Mouse (Mus musculus) left cerebral cortex, postnatal 25 days (tissue): ENCODE data around the gene Copz2. TPM values are rescaled to one million over a fixed set of nuclear protein-coding genes. Genes with fewer than 3 reads are reported as not detected.

Experiments used
- DNase-seq, 2 experiments: peaks; one replicate each; pipeline ENCODE4 v3.0.0; 2022; ENCODE audit warnings: low spot score in 2 of 2, mixed read lengths in 1 of 2
- intact Hi-C: fragments of 180-260 bp; cut with DNase I; formaldehyde crosslinking; loops from one replicate; pipeline ENCODE4 v1.15.1; 2025
- total RNA-seq, 2 experiments: library from RNA; stranded (reverse); gene quantifications; 2 replicates each; pipeline ENCODE4 v1.2.3; 2021

Gene Copz2
- total RNA-seq, 2 experiments from 2014 or later: 3.8 to 6.0 TPM

DNA sequence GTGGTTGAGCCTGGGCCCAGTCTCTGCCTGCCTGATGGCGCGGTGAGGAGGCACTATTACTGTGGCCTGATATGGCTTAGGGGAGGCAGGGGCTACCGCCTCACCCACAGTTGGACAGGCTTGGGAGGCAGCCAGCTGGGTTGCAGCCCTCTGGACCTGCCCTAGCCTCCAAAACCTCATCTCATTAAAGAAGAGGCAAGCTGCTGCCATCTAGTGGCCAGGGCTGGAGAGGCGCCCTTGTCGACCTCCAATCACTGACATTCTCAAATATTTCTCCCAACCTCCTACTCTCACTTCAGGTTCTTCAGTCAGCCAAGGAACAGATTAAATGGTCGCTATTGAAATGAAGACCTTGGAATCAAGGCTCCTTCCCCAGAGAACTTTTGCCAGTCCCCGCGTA is 10.9 kb downstream of the Copz2 start:
- peak; percentile 58 to 74 for DNase-seq
- intact Hi-C loops: loop anchor here (2.0 to 5.0 kb wide), 4 partner anchors 36 to 308 kb away; partner anchors contain the start of gene Cbx1

DNA sequence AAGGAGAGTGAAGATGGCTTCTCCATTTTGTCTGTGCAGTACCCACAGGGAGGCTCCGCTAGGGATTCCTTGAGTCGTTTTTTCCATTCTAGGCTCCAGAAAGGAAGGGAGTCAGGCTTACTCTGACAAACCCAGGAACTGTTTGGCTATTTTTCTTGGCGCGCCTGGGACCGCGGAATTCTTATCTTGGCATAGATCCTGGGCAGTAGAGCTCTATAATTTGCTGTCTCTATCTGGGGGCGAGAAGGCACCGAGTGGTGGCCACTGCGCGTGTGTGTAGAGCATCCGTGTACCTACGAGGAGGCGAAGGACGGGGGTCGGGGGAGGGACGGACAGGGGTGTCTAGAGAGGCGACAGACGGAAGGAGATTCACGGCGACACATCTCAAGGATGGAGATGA is 11.8 kb downstream of the Copz2 start:
- DNase-seq: peak in 1 of 2 experiments; percentile 60
- intact Hi-C loops: loop anchor here (1.0 to 5.0 kb wide), 5 partner anchors 37 to 309 kb away; partner anchors contain the start of genes Cbx1 and Snx11

DNA sequence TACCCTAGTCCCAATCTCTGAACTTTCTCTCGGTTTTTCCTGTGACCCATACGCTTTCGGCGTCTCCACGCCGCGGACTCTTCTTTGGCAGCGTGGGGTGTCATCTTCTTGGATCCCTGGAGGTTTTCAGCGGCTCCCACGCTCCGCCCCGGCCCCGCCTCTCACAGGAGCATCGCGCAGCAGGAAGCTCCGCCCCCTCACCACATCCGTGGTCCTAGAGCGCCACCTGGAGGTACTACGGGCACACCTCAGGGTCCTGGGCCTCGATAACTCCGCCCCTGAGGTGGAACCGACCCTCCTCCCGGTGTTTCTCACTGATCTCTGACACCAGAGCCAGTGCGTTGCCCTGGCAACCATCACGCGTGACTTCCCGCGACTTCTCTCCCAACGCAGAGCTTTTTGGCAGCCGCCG is 12.2 kb downstream of the Copz2 start:
- intact Hi-C loops: loop anchor here (1.0 to 5.0 kb wide), 6 partner anchors 37 to 583 kb away; partner anchors contain the start of genes Cbx1 and Snx11
- peak; percentile 93 to 95 for DNase-seq

DNA sequence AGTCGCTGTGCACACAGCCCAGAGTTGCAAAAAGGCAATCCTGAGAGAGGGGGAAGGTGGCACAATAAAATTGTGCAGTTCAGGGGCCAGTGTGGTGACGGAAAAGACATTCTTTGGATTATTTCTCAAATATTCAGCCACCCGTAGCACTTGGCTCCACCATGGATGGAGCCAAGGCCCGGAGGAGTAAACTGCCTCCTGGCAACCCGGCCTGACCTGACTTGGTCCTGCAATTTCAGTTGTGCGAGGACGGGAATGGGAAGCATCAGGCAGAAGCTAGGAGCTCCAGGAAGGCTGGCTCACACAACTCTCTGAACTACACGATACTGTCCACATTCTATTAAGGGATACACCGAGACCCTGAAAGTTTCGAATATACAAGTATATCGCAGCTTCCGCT is 12.9 kb downstream of the Copz2 start:
- intact Hi-C loops: loop anchor here (2.0 to 5.0 kb wide), 2 partner anchors 310 to 584 kb away; no protein-coding TSS in a partner anchor
- DNase-seq: no peak

DNA sequence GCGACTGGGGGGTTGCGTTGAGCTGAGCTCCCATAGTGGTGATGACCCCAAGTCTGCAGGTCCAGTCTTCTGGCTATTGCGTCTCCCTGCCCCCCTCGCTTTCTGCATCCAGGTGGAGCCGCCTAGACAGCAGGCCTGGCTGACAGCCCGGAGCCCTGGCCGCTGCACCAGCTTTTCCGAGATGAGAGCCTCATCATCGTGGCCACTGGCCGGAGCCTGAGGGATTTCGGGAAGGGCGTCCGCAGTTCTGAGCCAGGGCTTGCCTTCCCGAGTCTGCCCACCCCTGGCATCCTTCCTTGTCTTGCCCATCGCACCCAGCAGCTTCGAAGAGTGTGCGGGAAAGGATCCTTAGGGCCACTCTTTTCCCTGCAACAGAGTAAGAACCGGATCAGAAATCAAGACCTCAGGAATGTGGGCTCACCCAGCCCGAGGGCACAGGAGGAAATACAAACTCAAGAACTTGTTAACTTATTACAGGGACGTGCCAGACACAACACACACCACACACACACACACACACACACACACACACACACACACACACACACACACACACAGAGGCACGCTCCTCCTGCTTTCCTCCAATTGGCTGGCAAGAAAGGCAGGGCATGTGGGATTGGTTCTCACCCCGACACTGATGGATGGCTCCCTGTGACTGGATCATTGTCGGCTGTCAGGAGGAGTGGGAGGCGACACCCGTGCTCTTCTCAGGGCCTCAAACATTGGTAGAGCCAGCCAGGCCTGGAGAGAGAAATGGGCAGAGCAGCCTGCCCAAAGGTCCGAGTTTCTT is 13.7 kb downstream of the Copz2 start:
- intact Hi-C loops: loop anchor here (2.0 to 5.0 kb wide), 2 partner anchors 311 to 585 kb away; no protein-coding TSS in a partner anchor
- peak in 1 of 2 experiments; percentile 38 for DNase-seq

DNA sequence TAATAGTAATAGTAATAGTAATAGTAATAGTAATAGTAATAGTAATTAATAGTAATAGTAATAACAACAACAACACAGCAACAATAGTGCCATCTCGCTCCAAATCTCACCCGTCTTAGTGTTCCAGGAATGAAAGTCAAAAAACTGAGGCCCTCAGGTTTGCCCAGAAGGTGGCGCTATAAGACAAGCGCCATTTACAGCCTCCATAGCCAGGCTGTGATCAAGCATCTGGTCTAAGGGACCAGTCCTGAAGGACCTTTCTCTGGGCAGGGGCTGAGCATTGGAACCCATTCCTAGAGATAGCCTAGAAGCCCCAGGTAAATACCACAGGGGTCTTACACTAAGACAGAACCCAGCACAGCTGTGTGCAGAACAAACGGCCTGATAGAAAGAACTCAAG is 17.5 kb downstream of the Copz2 start:
- intact Hi-C loops: loop anchor here (1.0 to 5.0 kb wide), 2 partner anchors 43 to 95 kb away; no protein-coding TSS in a partner anchor
- peak; percentile 72 to 77 for DNase-seq

DNA sequence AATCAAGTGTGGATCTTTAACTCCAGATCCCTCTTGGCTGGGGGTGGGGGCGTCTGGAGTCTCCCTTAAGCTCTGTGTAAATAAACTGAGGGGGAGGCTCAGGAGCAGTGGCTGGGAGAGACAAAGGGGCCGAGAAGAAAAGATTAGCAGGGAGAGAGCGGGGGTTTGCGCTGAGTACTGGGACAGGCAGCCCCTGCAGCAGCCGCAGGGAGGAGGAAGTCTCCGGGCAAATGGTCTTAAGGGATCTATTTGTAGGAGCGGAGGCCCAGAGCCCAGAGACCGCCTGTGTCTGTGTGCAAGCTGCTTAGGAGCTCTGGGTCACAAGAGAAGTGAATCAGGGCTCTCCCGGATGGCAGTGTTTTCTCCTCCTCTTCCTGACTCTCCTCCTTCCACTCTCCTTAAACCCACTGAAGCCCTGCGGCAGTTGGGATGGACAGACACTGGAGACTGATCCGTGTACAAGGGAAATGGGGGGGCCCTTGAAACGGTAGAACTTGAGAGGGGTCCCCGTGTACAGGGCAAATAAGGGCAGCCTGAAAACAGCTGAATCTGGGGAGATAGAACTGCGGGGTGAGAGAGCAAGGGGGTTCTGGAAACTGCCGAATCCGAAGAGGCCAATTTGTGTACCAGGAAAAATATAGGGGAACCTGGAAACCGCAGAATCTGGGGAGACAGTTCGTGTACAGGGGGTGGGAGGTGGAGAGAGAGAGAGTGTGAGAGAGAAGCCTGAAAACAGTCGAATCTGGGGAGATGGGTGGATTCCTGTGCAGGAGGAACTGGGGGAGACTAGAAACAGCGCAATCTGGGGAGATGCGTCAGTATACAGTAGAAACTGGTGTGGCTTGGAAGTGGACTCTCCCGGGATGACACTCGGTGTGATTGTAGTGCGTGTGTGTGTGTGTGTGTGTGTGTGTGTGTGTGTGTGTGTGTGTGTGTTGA is 23.0 kb downstream of the Copz2 start:
- intact Hi-C loops: no loop called here
- DNase-seq: peak in 1 of 2 experiments; percentile 43

DNA sequence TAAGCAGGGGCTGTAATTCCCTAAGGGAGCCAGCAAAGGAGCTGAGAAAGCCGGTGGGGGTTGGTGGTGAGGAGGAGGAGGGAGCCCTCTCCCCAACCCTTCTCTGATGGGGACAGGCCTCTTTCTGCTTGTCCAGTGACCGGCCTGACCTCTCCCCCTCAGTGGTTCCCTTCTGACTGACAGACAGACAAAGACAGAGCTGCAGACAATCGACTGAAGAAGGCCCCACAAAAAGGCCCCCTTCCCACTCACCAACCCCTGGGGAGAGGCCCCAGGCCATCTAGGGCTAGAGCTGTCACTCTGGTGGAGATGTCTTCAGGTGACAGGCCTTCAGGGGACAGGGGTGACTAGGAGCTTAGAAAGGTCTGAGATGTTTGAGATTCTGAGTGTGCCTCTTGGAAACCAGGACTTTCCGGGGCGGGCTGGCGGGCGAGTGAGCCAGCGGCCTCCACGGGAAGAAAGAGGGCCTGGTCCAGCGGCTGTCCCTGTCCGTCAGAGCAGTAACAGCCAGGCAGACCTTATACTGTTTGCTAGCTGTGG is 24.0 kb downstream of the Copz2 start:
- DNase-seq: no peak
- intact Hi-C loops: no loop called here

DNA sequence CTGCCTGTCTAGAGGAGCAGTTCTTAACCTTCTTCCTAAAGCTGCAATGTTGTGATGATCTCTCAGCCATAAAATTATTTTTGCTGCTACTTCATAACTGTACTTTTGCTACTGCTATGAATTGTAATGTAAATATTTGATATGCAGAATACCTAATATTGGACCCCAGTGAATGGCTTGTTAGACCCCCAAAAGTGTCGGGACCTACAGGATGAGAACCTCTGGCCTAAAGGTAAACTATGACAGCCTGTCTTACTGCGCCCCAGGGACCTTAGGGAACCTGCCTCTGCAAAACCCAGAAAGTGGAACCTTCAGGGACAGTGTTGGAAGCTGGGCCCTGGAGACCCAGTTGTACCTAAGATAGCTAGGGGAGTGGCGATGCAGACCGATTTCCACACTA is 25.6 kb downstream of the Copz2 start:
- no peak for DNase-seq
- intact Hi-C loops: no loop called here

DNA sequence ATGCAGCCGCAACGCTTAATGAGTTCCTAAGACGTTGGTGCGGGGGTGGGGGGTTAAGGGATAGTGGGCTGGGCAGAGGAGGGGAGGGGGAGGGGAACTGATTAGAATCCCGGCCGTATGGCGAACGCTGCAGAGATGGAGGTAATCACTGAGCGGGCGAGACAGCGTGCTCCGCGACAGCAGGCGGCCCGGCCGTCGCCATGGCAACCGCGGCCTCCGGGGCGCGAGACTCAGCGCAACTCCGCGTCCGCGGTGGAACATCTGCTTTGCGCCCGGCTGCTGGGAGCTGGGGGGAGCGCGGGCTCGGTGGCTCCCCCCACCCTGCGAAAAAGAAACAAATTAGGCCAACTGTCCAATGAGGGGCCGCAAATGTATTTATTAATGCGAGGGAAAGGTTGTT is 26.1 kb downstream of the Copz2 start:
- intact Hi-C loops: no loop called here
- peak; percentile 87 to 90 for DNase-seq

DNA sequence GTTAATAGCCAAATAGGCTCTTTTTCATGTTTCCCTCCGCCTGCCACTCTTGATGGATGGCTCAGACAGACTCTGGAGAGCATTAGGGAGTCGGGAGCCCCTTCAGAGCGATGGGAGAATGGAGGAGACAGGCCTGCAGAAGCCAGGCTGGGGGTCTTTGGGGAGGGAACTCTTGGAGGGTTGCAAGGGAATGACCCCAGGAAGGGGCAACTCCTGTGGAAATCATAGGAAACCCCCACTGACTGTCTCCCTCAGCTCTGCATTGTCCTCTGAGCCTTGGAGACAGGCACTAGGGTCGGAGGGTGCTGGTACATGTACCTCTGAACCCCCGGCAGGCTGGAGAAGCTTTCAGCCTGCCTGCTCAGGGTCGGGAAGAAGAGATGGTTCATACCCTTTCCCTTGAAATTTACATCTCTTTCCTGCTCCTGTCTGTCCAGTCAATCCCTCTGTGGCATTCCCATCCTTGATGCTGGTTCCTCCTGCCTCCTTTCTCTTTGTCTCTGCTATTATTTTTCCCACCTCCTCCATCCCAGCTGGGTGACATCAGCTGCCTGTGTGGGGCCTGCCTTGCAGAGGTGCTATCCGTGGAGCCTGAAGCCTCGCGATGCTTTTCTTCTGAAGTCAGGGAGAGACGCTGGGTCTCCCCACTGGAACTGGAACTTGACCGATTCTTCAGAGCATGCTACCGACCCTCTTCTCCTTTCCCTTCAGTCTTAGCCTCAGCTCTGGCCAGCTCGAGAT is 26.8 kb downstream of the Copz2 start:
- DNase-seq: peak in 1 of 2 experiments; percentile 33
- intact Hi-C loops: no loop called here

DNA sequence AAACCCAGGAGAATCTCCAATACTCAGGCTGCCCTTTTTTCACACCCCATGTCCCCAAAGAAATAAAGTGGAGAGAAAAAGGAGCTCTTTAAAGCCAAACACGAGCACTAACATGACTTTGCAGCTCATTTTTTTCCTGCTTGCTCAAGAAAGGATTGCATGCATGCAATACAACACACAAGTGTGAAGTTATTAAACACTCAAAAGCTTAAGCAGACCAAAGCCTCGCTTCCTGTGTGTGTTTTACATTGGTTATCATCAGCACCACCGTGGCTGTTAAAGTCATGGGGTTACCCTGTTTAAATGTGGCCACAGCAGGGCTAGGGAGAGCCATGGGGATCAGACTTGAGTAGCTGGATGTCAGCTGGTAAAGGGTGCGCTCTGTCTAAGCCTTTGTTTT is 27.4 kb downstream of the Copz2 start:
- intact Hi-C loops: no loop called here
- DNase-seq: no peak

DNA sequence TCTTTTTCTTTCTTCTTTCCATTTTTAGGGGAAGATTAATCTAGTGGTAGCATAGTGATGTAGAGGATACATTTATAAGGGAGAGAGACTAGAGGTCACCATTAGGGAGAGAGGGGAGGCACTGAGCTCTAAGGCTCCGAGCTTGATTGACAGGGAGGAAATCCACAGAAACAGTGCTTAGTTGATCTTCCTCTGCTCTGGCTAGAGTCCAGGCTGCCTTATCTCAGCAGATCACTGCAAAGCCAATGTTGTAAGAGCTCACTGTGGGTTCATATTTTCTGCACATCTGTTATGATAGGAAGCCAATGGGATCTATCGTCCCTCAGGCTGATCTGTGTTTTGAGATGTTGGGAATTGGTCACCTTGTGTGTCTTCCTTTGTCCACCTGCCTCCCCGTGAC is 29.0 kb downstream of the Copz2 start:
- intact Hi-C loops: no loop called here
- DNase-seq: no peak

DNA sequence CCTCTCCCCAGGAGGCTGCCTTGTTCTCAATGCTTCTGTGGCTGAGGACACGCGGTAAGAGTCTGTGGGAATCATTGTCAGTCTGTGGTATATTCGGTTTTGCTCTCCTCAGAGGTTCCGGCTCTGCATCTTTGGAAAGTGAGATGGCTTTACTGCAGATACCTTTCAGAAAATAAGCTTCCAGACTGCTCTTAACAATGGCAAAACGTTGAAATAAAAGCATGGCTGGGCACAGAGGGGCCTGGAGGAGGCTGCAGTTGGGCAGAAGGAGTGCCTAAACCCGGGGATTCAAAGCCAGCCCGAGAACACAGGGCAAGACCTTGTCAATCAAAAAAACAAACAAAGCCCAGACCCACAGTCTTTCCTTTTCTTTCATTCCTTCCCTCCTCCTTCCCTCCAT is 29.7 kb downstream of the Copz2 start:
- DNase-seq: no peak
- intact Hi-C loops: no loop called here

DNA sequence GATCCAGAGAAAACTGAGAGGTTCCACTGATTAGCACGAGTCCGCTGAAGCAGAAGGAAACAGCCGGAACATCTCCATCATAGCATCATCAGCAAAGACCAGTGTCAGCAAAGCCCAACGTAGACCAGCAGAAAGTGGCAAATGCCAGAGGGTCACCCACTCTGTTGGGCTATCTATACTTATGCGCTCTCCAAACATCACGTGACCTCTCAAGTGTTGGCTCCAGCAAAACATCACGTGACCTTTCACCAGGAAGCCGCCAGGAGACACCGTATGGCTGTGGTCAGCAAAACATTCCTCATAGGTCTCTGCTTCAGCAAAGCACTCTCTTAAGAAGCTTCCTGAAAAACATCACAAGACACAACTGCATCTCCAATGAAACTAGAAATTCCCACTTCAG is 30.6 kb downstream of the Copz2 start:
- no peak for DNase-seq
- intact Hi-C loops: no loop called here

DNA sequence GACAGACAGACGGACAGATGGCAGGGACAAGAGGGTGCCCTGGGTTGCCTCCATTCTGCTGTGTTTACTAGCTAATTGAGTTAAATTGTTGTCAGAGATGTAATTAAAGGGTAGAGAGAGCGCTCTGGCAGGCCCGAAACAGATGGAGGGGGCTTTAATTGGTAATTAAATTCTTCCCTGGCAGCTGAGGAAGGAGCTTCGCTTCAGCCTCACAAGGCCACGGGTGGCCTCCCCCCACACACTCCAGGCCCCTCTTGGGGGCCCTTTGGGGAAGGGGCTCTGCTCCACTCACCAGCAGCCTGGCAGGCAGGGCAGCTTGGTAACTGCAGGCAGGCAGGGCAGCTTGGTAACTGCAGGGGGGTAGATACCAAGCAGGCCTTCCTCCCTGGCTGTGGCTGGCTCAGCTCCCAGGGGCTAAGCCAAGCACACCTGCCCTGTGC is 36.3 kb downstream of the Copz2 start:
- intact Hi-C loops: no loop called here
- no peak for DNase-seq

DNA sequence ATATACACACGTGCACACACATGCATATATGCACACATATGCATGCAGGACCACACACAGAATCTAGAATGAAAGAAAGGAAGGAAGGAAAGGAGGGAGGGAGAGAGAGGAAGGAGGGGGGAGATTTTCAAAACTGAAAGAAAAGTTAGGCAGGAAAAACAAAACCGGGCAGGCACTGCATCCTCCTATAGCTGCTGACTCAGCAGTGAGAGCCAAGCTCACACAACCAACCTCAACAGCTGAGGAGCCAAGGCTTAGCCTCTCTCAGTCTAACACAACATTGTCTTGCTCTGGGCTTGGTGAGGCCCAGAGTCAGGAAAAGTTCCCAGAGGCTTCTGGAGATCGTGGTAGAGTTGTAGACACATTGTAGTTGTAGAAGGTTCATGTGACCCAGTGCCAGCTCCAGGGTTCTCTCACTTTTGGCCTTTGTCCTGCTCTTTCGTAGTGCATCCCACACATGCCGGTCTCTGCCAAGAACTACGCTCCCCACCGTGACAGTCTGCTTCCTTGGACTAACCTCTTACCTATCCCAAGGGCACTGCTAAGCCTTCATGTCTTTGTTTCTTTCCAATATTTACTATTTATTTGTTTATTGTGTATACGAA is 37.4 kb downstream of the Copz2 start:
- no peak for DNase-seq

DNA sequence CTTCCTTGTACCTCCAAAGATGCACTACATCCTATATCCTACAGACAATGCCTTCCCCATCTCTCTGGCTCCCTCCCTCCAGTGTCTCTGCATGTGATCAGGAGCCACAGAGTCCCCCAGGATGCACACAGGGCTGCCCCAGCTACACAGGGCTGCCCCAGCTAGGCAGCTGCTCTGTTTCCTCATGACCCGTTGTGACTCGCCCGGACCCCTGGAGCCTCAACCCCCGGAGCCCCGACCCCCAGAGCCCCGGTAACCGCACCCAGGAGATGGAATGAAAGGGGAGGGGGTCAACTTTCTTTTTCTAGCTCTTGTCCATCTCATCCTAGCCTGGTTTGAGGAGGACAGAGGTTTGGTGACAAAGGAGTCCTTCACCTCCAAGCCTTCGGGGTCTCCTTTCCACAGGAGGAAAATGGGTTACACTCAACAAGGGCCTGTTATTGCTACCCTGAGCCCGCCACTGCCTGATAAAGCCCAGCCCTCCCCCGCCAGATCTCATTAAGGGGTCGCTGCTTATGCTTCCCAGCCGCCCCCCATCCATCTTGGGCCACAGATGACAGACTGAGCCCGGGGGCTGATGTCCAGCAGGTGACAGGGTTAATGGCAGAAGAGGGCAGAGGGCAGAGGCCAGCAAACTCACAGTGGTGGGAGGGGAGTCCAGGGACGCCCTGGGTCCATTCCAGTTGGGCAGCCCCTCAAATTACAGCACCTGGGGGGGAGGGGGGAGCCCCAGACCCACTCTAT is 42.3 kb downstream of the Copz2 start:
- DNase-seq: no peak
- intact Hi-C loops: no loop called here

More for the DNA sequence above, 37.4 kb downstream of the Copz2 start:
- intact Hi-C loops: no loop called here
